Mouse (Mus musculus) spleen, adult 2 months (tissue): Measurements from ENCODE around the gene Npas3.

Experiments used
- CTCF ChIP-seq: fragments of 200-500 bp; IDR thresholded peaks from 2 replicates; pipeline ENCODE4 v1.5.1; 2011; ENCODE audit warnings: mild to moderate bottlenecking, inconsistent platforms; ENCODE audit not compliant: insufficient read depth, insufficient read length, insufficient replicate concordance; ENCODE audit errors: extremely low read depth
- POLR2A ChIP-seq: fragments of 200-500 bp; IDR thresholded peaks from 2 replicates; pipeline ENCODE4 v1.6.1; 2011; ENCODE audit warnings: low read depth, low read length, inconsistent platforms

DNA sequence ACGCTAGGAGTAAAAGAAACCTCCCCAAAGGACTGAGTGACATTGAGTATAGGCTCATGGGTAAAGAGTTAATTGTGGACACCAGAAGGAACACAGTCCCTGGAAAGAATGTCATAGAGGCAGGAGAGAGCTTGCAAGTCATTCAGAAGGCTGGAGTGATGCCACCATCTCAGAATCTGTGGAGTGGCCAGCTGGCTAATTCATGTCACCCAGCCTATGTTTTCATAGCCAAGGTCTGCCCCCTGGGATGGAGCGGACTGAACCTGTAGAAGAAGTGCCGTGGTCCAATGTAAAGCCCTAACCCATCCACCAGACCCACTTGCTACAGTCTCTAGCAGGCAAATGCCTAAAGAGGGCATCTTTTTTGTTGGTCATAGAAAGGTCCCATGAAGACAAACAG lies 832.5 kb downstream of the Npas3 start:
- TF ChIP-seq POLR2A (no peak), CTCF (no peak)
